Mouse (Mus musculus): Measurements from ENCODE around the gene Cep63.

DNA sequence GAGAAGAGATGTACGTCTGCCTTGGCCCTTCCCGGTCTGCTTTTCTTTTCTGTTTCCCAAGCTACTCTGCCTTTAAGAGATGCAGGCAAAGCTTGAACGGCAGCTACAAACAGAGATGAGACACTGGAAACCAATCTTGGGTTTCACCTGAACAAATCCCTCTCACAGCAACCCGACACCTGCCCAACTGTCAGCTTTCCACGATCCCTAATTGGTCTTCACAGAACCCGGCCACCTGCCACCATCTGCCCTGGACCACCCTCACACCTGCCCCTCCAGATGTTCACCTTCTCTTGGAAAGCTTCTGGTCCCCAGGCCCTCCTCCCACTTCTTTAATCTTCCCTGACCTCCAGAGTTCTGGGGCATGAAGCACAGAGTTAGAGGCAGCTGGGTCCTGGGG, 41.8 kb upstream of the Cep63 start:
- TF ChIP-seq POLR2A (IDR thresholded peaks at IDR 0.05; ENCODE audit: low read depth, low read length) = no peak
- no peak for TF ChIP-seq CTCF (IDR thresholded peaks at IDR 0.05; ENCODE audit: extremely low read depth, insufficient read depth, insufficient read length, insufficient replicate concordance)

Data from spleen, adult 2 months (tissue).